Mouse (Mus musculus) telencephalon, adult 2 months (tissue): ENCODE data around the gene Trpm5.

Experiments
- DNase-seq: peaks from one replicate; pipeline ENCODE4 v3.0.0-alpha.2; 2011; ENCODE audit warnings: low read depth, low spot score

The Trpm5 gene

DNA sequence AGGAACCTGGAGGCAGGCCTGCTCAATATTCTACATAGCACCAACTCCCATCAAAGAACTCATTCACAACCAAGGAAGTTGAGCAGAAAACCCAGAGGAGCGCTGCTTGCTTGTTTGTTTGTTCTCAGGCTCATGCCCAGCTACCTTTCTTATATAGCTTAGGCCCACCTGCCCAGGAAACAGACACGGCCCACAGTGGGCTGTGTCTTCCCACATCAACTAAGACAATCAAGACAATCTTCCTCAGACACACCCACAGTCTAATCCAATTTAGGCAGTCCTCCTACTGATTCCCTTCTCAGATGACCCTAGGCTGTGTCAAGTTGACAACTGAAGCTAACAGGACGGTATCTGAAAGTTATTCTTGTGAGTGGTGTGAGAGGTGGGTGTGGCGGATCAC is 11.6 kb upstream of the Trpm5 start, which contains the start of gene Kcnq1:
Gene Kcnq1, plus strand, starts transcription at position 301 of the 400 bp plus-strand sequence.
- no peak for DNase-seq

DNA sequence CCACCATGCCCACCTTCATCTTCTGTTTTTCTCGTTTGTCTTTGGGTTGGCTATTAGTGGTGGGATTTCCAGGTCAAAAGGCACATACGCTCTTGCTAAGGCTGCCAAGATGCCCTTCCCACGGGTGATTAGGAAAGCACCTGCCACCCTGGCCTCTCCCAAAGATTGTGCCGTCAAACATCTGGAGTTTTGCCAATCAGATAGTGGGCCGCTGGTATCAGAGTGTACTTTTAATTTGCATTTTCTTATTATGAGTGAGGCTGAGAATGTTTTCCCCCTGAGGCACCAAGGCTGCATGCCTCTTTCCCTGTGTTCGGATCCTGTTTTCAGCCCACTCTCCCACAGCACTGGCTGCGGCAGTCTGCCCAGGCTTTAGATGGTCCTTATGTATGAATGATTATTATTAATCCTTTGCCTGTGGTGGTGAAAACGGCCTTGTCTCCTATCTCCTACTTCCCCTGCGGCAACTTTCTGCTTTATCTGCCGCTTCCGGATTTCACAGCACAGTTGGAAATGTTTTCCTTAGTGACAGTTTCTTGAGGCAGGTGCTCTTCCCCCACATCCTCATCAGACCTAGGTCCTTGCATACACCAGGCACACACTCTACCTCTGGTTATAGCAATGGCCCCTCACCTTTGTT is 10.9 kb upstream of the Trpm5 start:
- no peak for DNase-seq

DNA sequence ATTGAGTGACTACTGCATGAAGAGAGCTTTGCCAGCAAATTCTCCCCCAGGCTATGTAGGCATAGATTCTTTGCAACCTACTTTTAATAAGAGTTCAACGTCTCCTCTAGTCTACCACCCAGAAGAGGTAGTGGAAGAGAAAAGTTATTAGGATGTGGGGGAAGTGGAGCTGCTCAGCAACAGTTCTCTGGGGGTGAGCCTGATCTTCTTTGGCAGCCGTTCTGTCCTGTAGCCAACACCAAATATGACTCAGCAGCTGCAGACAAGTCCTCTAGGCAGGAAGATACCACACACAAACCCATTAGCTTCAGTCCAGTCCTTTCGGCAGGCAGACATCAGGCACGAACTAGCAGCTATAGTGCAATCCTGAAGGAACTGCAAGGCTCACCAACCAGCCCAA is 6.3 kb upstream of the Trpm5 start:
- peak; percentile 17 for DNase-seq

- no peak for DNase-seq
These were observed 1.1 kb upstream of the Trpm5 start for GRCm38 (mm10) chr7:143095554-143095907.

- no peak for DNase-seq
These were observed 595 bp downstream of the Trpm5 start for GRCm38 (mm10) chr7:143093847-143094246.

GRCm38 (mm10) chr7:143087070-143087579 is 7.3 kb downstream of the Trpm5 start:
- no peak for DNase-seq

DNA sequence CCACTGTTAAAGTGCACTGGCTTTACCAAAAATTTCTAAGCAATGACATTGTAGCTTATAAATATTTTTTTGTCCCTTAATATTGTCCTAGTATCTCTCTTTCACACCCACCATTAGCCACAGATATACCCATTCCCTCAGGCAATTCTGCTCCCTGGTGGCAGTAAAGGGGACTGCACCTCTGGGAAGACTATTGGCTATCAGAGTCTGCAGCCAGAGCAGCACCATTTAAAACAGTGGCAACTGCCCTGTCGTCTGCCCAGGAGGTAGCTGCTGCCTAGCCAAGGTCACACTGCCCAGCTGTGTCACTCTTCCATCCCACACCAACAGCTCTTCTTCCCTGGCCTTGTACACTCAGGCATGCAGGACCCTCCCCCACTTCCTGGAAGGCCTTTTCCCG is 8.1 kb downstream of the Trpm5 start:
- DNase-seq = no peak

DNA sequence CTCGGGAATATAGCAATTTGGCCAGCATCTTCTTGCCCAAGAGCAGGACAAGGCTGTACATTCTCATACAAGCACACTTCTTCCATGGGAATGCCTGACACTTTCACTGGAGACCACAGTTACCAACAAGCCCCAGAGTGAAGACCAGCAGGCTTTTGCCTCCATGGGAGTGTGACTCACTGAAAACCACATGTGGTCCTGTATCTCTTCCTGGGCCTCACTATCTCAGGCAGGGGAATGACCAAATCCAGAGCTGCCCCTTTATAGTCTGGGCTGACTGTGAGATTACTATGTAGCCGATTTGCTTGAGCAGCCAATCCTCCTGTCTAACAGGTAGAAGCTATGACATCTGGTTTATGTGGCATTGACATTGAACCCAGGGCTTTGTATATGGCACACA is 10.7 kb downstream of the Trpm5 start:
- DNase-seq = no peak

- no peak for DNase-seq
These were observed 12.4 kb downstream of the Trpm5 start for GRCm38 (mm10) chr7:143082024-143082423.

- DNase-seq = no peak
These were observed 17.1 kb downstream of the Trpm5 start for GRCm38 (mm10) chr7:143077351-143077750.

DNA sequence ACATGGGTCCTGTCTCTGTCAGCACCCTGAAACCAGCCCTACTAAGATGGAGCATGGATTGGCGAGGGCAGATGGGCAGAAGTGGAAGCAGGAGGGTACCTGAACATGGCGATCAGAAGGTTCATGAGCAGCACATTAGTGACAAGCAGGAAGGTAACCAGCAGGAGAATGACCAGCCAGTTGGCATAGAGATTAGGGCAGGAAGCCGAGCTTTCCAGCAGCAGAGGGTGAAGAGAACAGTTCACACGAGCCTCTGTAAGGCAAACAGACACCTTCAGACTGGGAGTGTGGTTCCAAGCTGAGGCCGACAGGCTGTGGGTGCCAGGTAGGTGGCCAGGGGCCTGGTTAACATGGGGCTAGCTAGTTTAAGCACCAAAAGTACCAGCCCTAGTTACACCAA is 19.0 kb downstream of the Trpm5 start:
- DNase-seq = no peak

GRCm38 (mm10) chr7:143073086-143073485 is 21.4 kb downstream of the Trpm5 start:
- no peak for DNase-seq

DNA sequence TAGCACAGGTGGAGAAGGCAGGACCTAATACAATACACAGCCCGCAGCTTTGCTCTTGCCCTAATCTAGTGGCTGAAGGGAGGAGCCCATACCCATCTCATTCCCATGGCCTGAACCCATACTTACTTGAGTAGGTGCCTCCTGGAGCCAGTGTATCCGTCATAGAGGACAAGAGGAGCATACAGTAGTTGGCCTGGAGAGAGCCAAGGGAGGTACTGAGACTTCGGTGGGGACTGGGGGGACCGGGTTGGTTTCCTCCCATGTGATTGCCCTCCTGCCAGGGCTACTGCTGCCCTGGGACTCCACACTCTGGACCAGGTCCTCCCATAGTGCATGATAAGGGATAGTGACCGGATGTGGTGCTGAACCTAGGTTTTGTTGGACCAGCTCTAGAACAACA is 21.8 kb downstream of the Trpm5 start:
- no peak for DNase-seq

- no peak for DNase-seq
These were observed 23.9 kb downstream of the Trpm5 start for GRCm38 (mm10) chr7:143070506-143071070.

DNA sequence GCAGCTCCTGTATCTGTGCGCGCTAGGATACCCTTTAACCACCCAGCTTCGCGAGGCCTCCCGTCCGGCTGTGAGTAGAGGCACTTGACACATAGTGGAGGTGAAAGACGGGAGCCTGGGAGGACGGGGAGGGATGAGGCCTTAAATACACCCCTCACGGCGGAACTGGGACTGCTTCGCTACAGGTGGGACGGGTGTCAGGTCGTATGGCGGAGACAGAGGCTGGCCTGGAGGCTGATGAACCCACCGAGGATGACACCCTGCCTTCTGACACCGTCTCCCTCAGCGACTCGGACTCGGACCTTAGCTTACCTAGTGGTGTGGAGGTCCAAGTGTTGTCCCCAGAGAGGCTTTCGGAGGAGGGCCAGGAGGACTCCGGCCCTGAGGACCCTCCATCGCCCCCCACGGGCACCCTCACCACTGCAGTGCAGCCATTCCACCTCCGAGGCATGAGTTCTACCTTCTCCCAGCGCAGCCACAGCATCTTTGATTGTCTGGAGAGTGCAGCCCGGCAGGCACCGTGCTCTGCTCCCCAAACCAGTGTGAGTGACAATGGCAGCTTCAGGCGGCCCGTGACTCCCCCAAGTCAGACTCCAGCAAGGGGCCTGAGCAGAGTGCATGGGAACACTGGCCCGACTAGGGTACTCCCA is 24.6 kb downstream of the Trpm5 start:
- no peak for DNase-seq

GRCm38 (mm10) chr7:143068882-143069591 is 25.4 kb downstream of the Trpm5 start, which contains the start of gene Tssc4:
Tssc4 (plus strand) TSS chr7:143069249.
- peak; percentile 100 for DNase-seq

- DNase-seq = no peak
These were observed 26.0 kb downstream of the Trpm5 start for GRCm38 (mm10) chr7:143068316-143068881.

GRCm38 (mm10) chr7:143067897-143068296 is 26.5 kb downstream of the Trpm5 start:
- no peak for DNase-seq

- DNase-seq = no peak
These were observed 27.0 kb downstream of the Trpm5 start for GRCm38 (mm10) chr7:143067469-143067868.

DNA sequence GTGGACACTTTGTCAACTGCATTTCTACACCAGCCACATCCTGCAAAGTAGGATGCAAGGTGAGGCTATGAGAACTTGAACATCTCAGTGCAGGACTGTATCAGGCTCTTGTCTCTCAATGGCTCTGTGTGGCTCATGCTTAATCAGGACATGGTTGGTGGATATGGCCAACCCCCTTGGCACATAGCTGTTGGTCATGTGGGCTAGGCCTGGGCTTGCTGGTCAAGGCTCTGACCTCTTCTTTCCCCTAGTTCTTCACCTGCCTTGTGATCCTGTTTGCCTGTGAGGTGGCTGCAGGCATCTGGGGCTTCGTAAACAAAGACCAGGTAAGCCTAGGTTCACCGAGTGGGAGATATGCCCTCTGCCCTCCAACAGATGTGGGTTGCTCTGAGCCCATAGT is 28.8 kb downstream of the Trpm5 start:
- DNase-seq = no peak

- no peak for DNase-seq
These were observed 30.2 kb downstream of the Trpm5 start for GRCm38 (mm10) chr7:143064226-143064625.

GRCm38 (mm10) chr7:143062704-143063103 is 31.7 kb downstream of the Trpm5 start:
- no peak for DNase-seq
